Mouse (Mus musculus): ENCODE measurements at regions not wholly inside any gene's neighbourhood (a gene's known extent, or its start where the extent isn't known, plus 50 kb on each side); places are given as distances from the start of the nearest gene placed in this dataset.

- no peak overlapping the region for H3K4me3 ChIP-seq (ENCODE audit: insufficient read depth, low read depth, low read length)
- TF ChIP-seq POLR2A (IDR thresholded peaks at IDR 0.05; ENCODE audit: insufficient read depth, low read depth, low read length) (no peak), CTCF (IDR thresholded peaks at IDR 0.05; ENCODE audit: insufficient read depth, low read depth, low read length) (no peak)
- no peaks in the 10 kb centered on the region for H3K4me1 ChIP-seq (ENCODE audit: control insufficient read depth, insufficient read depth, low read length)
- WGBS: 94% methylated on average over 17 of the region's 17 CpGs
- H3K27ac ChIP-seq (ENCODE audit: insufficient read depth, low read depth, low read length): no peak overlapping the region
Measured at GRCm38 (mm10) chr10:23531964-23532758, 181.6 kb upstream of the Eya4 start.

DNA sequence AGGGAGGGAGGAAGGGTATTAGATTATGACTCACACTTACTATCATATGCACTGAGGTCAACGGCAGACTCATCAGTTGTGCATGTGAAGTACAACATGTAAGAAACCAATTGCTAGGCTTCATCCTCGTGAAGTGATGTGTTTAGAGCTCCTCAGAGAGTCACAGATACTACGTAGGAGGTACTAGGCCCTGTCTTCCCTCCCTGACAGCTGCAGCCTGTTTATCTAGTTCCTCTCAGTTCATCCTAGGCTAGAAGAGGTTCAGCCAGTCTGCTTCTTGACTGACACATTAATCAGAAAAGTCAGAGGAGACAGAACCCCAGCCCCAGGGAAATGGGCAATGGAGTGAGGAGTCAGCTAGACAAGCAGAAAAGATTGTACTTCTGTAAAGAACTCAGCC lies 180.1 kb upstream of the Eya4 start:
- Histone ChIP-seq H3K4me1 (ENCODE audit: control insufficient read depth, insufficient read depth, low read length) (no peaks in the 10 kb centered on the region), H3K27ac (ENCODE audit: insufficient read depth, low read depth, low read length) (no peak overlapping the region), H3K4me3 (ENCODE audit: insufficient read depth, low read depth, low read length) (no peak overlapping the region)
- WGBS: 77% methylated on average over 3 of the region's 3 CpGs
- TF ChIP-seq CTCF (IDR thresholded peaks at IDR 0.05; ENCODE audit: insufficient read depth, low read depth, low read length): no peak
- TF ChIP-seq POLR2A (IDR thresholded peaks at IDR 0.05; ENCODE audit: insufficient read depth, low read depth, low read length): no peak

- TF ChIP-seq CTCF (IDR thresholded peaks at IDR 0.05; ENCODE audit: insufficient read depth, low read depth, low read length) (no peak), POLR2A (IDR thresholded peaks at IDR 0.05; ENCODE audit: insufficient read depth, low read depth, low read length) (no peak)
- Histone ChIP-seq H3K4me1 (ENCODE audit: control insufficient read depth, insufficient read depth, low read length) (no peaks in the 10 kb centered on the region), H3K4me3 (ENCODE audit: insufficient read depth, low read depth, low read length) (no peak overlapping the region)
Measured at GRCm38 (mm10) chr10:23526796-23527195, 176.2 kb upstream of the Eya4 start.

GRCm38 (mm10) chr10:23522664-23523063 lies 172.1 kb upstream of the Eya4 start:
- no peaks in the 10 kb centered on the region for H3K4me1 ChIP-seq (ENCODE audit: control insufficient read depth, insufficient read depth, low read length)
- no peak for TF ChIP-seq POLR2A (IDR thresholded peaks at IDR 0.05; ENCODE audit: insufficient read depth, low read depth, low read length)
- no peak for TF ChIP-seq CTCF (IDR thresholded peaks at IDR 0.05; ENCODE audit: insufficient read depth, low read depth, low read length)
- WGBS: 88% methylated on average over 1 of the region's 1 CpGs
- H3K27ac ChIP-seq (ENCODE audit: insufficient read depth, low read depth, low read length): no peak overlapping the region
- no peak overlapping the region for H3K4me3 ChIP-seq (ENCODE audit: insufficient read depth, low read depth, low read length)

More at GRCm38 (mm10) chr10:23526796-23527195, 176.2 kb upstream of the Eya4 start:
- no peak overlapping the region for H3K27ac ChIP-seq (ENCODE audit: insufficient read depth, low read depth, low read length)

DNA sequence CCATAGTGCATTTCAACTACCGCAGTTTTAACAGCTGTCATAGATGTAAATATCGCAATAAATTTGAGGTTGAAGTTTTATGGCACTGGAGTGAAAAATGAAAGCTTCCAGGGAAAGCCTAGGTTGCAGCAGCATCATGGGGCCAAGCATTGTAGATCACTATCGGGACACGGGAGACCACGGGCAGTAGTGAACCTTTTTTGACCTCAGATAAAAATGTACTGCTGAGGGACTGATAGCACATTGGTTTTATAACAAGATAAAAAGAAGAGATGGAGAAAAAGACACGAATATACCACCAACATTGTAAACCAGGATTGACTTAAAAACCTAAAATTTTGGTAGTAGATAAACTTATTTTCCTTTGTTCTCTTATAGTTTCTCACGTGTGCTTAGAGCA lies 143.1 kb upstream of the Eya4 start:
- H3K27ac ChIP-seq (ENCODE audit: insufficient read depth, low read depth, low read length): no peak overlapping the region
- 94% methylated on average over 7 of the region's 7 CpGs for whole genome bisulfite sequencing
- H3K4me1 ChIP-seq (ENCODE audit: control insufficient read depth, insufficient read depth, low read length): no peaks in the 10 kb centered on the region
- no peak overlapping the region for H3K4me3 ChIP-seq (ENCODE audit: insufficient read depth, low read depth, low read length)
- TF ChIP-seq POLR2A (IDR thresholded peaks at IDR 0.05; ENCODE audit: insufficient read depth, low read depth, low read length): no peak
- TF ChIP-seq CTCF (IDR thresholded peaks at IDR 0.05; ENCODE audit: insufficient read depth, low read depth, low read length): no peak

DNA sequence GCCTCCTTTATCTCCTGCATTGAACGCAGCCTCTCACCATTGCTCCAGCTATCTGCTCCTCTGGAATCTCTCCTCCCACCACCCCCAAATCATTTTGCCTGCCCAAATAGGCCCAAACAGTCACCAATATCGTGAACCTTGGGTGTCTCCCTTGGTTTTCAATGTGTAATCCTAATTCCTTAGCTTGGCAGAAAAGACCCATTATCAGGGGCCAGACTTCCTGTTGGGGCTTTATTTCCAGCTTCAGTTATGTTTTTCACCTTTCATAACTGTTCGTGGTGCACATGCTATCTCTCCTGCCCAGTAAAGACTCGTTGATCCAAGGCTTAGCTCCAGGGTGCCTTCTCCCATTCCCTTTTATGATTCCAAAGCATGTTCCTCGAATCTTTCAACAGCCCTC lies 142.4 kb upstream of the Eya4 start:
- WGBS: 66% methylated on average over 5 of the region's 5 CpGs
- Histone ChIP-seq H3K27ac (ENCODE audit: insufficient read depth, low read depth, low read length) (no peak overlapping the region), H3K4me1 (ENCODE audit: control insufficient read depth, insufficient read depth, low read length) (no peaks in the 10 kb centered on the region), H3K4me3 (ENCODE audit: insufficient read depth, low read depth, low read length) (no peak overlapping the region)
- TF ChIP-seq POLR2A (IDR thresholded peaks at IDR 0.05; ENCODE audit: insufficient read depth, low read depth, low read length) (no peak), CTCF (IDR thresholded peaks at IDR 0.05; ENCODE audit: insufficient read depth, low read depth, low read length) (no peak)

DNA sequence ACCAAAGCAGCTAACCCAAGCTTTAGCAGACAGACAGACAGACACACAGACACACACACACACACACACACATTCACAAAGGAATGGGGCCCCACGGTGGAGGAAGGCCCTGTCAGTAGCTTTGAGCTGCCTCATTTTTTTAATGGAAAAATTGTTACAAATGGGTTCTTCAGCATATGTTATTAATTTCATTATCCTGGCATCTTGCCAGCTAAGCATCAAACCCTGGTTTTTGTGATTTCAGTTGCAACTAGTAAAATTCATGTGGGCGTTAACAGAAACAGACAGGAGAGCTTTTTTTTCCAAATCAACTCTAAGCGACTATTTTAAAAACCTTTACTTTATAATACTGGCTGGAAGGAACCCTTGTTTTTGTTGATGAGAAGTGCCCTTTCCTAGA lies 138.4 kb upstream of the Eya4 start:
- Histone ChIP-seq H3K27ac (ENCODE audit: insufficient read depth, low read depth, low read length) (no peak overlapping the region), H3K4me3 (ENCODE audit: insufficient read depth, low read depth, low read length) (no peak overlapping the region), H3K4me1 (ENCODE audit: control insufficient read depth, insufficient read depth, low read length) (no peaks in the 10 kb centered on the region)
- no peak for TF ChIP-seq POLR2A (IDR thresholded peaks at IDR 0.05; ENCODE audit: insufficient read depth, low read depth, low read length)
- no peak for TF ChIP-seq CTCF (IDR thresholded peaks at IDR 0.05; ENCODE audit: insufficient read depth, low read depth, low read length)
- 52% methylated on average over 3 of the region's 3 CpGs for WGBS

DNA sequence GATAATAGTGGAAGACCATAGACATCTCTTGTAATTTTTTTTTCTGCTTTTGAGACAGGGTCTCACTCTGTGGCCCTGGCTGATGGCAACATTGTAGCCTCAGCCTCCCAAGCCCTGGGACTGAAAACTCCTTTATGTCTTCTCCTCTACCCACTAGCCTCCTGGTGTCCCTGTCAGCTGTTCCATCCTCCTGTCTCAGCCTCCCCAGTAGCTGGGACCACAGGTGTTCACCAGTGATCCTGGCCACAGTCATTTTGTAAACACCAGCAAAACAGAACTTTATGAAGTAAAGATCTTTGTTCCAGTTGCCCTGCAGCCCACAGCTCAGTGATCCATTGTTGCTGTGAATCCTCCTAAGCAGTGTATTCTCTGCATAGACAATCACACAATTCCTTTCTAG lies 129.9 kb upstream of the Eya4 start:
- Histone ChIP-seq H3K4me3 (ENCODE audit: insufficient read depth, low read depth, low read length) (no peak overlapping the region), H3K4me1 (ENCODE audit: control insufficient read depth, insufficient read depth, low read length) (no peaks in the 10 kb centered on the region), H3K27ac (ENCODE audit: insufficient read depth, low read depth, low read length) (no peak overlapping the region)
- no peak for TF ChIP-seq POLR2A (IDR thresholded peaks at IDR 0.05; ENCODE audit: insufficient read depth, low read depth, low read length)
- TF ChIP-seq CTCF (IDR thresholded peaks at IDR 0.05; ENCODE audit: insufficient read depth, low read depth, low read length): no peak

- no peak overlapping the region for H3K4me3 ChIP-seq (ENCODE audit: insufficient read depth, low read depth, low read length)
- WGBS: 94% methylated on average over 2 of the region's 2 CpGs
- H3K4me1 ChIP-seq (ENCODE audit: control insufficient read depth, insufficient read depth, low read length): no peaks in the 10 kb centered on the region
- no peak overlapping the region for H3K27ac ChIP-seq (ENCODE audit: insufficient read depth, low read depth, low read length)
- TF ChIP-seq CTCF (IDR thresholded peaks at IDR 0.05; ENCODE audit: insufficient read depth, low read depth, low read length): no peak
Measured at GRCm38 (mm10) chr10:23478902-23479301, 128.3 kb upstream of the Eya4 start.

GRCm38 (mm10) chr10:23477104-23477503 lies 126.5 kb upstream of the Eya4 start:
- Histone ChIP-seq H3K27ac (ENCODE audit: insufficient read depth, low read depth, low read length) (no peak overlapping the region), H3K4me1 (ENCODE audit: control insufficient read depth, insufficient read depth, low read length) (no peaks in the 10 kb centered on the region), H3K4me3 (ENCODE audit: insufficient read depth, low read depth, low read length) (no peak overlapping the region)
- 71% methylated on average over 4 of the region's 4 CpGs for WGBS
- TF ChIP-seq CTCF (IDR thresholded peaks at IDR 0.05; ENCODE audit: insufficient read depth, low read depth, low read length) (no peak), POLR2A (IDR thresholded peaks at IDR 0.05; ENCODE audit: insufficient read depth, low read depth, low read length) (no peak)

All from olfactory bulb, adult 2 months (tissue).